Mouse (Mus musculus): Measurements from ENCODE around the gene Fli1. TPM values are rescaled to one million over a fixed set of nuclear protein-coding genes. Genes with fewer than 3 reads are reported as not detected.
A peak's percentile ranks its signal among the peaks of the same experiment; 100 is the strongest.

Gene Fli1
- polyA plus RNA-seq, 1 experiment from 2014 or later = 17.6 TPM

DNA sequence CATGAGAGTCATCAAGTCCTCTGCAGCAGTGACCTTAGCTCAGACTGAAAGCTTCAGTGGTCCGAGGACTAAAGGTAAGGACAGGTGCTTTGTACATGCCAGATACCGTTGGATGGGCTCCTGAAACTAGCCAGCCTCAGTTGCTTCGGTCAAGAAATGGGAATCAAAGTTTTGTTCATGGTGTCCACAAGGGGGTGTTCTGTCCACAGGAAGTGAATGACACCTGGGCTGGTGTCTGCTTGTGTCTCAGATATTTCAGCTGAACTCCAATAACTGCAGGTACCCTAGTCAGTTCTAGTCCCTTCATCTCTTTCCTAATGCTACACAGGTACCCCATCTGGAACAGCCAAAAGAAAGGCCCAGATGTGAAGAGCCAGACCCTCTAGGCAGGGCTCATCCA is 86.0 kb downstream of the Fli1 start:
- Histone ChIP-seq H3K27ac (replicated peaks) (no peak overlapping the region), H3K27me3 (ENCODE audit: low read depth, poor library complexity, severe bottlenecking) (no peaks in the 10 kb centered on the region), H3K9me3 (replicated peaks) (no peaks in the 10 kb centered on the region), H3K36me3 (no peaks in the 10 kb centered on the region), H3K4me3 (no peak overlapping the region), H3K4me1 (0 out of 2 replicates have a peak, but pooled peaks cover 12% of the 10 kb centered on the region)
- 75% methylated on average over 3 of the region's 3 CpGs for WGBS
- no peak for DNase-seq (ENCODE audit: low spot score)

DNA sequence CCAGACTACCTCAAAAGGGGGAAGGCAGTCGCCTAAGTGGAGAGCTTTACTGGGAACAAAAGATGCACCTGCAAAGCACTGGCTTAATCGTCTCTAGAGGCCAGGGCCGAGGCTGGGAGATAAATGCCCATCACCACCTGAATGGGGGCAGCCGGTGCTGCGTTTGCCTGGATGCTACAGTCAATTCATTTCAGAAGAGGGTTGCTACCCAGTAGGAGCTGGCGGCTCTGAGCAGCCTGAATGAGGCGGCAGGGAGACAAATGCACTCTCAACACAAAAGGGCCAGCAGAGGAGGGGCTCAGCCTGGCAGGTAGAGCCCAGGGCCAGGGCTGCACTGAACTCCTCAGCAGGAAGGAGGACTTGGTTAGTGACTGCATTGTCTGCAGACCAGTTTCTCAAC is 92.5 kb downstream of the Fli1 start:
- no peak for DNase-seq (ENCODE audit: low spot score)
- H3K27me3 ChIP-seq (ENCODE audit: low read depth, poor library complexity, severe bottlenecking) = no peaks in the 10 kb centered on the region
- 16% methylated on average over 7 of the region's 7 CpGs for WGBS
- peaks cover 23% of the 10 kb centered on the region for H3K4me1 ChIP-seq
- H3K36me3 ChIP-seq = no peaks in the 10 kb centered on the region
- H3K27ac ChIP-seq (replicated peaks) = 0 out of 2 replicates have a peak overlapping the region, but pooled peaks have one; percentile 42
- H3K9me3 ChIP-seq (replicated peaks) = no peaks in the 10 kb centered on the region
- no peak overlapping the region for H3K4me3 ChIP-seq

DNA sequence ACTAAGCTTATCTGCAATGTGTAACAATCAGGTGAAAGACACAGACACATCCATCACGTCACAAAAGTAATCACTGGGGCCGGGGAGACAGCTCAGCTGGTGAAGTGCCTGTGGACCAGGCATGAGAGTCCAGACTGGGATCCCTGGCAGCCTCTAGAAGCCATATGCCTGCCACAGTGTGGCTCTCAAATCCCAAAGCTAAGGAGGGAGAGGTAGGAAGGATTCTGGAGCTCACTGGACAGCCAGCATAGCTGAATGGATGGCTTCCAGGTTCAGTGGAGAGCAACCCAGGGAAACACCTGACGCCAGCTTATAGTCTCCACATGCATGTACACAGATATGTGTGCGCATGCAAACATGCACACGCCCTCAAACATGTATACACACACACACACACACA is 93.9 kb downstream of the Fli1 start:
- H3K9me3 ChIP-seq (replicated peaks) = no peaks in the 10 kb centered on the region
- DNase-seq (ENCODE audit: low spot score) = no peak
- no peaks in the 10 kb centered on the region for H3K36me3 ChIP-seq
- 86% methylated on average over 5 of the region's 5 CpGs for WGBS
- H3K27me3 ChIP-seq (ENCODE audit: low read depth, poor library complexity, severe bottlenecking) = no peaks in the 10 kb centered on the region
- no peak overlapping the region for H3K4me3 ChIP-seq
- H3K27ac ChIP-seq (replicated peaks) = no peak overlapping the region
- peaks cover 23% of the 10 kb centered on the region for H3K4me1 ChIP-seq

DNA sequence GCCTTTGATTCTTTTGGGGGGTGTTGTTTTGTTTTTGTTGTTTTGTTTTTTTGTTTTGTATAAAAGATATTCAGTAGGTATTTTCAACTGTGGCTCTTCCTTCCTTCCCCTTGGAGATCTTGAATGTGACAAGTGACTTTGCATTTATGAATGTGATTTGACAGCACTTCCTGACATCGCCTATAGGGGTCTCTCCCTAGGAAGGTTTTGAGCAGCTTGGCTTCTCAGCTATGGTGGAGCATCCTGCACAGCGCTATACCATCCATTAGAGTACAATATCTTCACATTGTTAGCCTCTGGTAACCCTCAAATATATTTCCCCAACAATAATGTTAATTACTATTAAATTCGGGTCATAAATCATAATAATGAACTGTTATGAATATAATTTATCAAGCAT is 96.9 kb downstream of the Fli1 start:
- Histone ChIP-seq H3K9me3 (replicated peaks) (no peaks in the 10 kb centered on the region), H3K4me1 (peaks cover 16% of the 10 kb centered on the region), H3K27ac (replicated peaks) (no peak overlapping the region), H3K4me3 (no peak overlapping the region), H3K36me3 (no peaks in the 10 kb centered on the region), H3K27me3 (ENCODE audit: low read depth, poor library complexity, severe bottlenecking) (no peaks in the 10 kb centered on the region)
- WGBS = 62% methylated on average over 3 of the region's 3 CpGs
- no peak for DNase-seq (ENCODE audit: low spot score)

DNA sequence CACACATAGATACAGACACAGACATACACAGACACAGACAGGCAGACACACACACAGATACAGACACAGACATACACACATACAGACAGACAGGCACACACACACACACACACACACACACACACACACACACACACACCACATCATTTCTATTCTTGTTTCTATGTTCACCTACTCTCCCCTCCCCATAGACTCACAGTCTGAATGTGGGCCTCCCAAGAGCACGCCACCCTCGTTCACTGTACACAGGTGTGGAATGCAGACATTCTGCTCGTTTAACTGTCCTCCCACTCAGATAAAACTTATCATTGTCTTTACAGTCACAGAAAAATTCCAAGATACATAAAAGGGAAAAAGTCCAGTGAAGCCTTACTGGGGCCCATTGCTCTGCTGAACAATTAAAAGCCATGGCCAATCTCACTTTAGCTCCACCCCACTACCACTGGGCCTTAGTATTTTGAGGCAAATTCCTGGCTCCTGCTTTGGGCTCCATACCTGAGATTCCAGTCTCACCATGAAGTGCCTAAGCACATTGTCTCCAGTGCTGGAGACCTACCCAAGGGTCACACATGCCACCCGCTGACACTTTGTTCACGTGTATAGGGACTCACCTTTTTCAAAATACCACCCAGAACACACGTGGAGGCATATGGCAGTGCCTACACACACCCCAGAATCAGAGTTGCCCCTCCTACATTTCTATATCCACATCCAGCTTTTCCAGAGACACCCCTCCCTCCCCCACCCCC is 98.0 kb downstream of the Fli1 start:
- no peaks in the 10 kb centered on the region for H3K27me3 ChIP-seq (ENCODE audit: low read depth, poor library complexity, severe bottlenecking)
- no peak overlapping the region for H3K27ac ChIP-seq (replicated peaks)
- H3K9me3 ChIP-seq (replicated peaks) = no peaks in the 10 kb centered on the region
- WGBS = 82% methylated on average over 6 of the region's 6 CpGs
- H3K36me3 ChIP-seq = no peaks in the 10 kb centered on the region
- H3K4me3 ChIP-seq = no peak overlapping the region
- H3K4me1 ChIP-seq = peaks cover 6% of the 10 kb centered on the region; the same call in 1 of the 2 replicates
- DNase-seq (ENCODE audit: low spot score) = no peak

DNA sequence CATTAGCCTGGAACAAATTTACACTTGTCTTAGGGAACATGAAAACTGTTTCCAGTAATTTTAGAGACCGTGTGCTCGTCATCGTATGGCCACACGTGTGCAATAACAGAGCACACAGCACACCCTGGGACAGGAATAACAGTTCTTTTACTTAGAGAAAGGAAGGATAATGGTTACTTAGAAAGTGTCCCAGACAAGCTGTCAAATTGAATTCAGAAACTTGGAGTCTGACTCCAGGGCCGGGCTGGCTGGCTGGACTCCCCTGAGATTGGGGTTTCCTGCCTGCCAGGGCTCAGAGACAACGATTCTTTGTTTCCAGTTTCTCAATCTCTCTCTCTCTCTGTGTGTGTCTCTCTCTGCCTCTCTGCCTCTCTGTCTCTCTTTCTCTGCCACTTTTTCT is 98.8 kb downstream of the Fli1 start:
- no peak overlapping the region for H3K4me3 ChIP-seq
- no peaks in the 10 kb centered on the region for H3K9me3 ChIP-seq (replicated peaks)
- 70% methylated on average over 6 of the region's 6 CpGs for WGBS
- no peaks in the 10 kb centered on the region for H3K4me1 ChIP-seq
- no peak overlapping the region for H3K27ac ChIP-seq (replicated peaks)
- H3K36me3 ChIP-seq = no peaks in the 10 kb centered on the region
- DNase-seq (ENCODE audit: low spot score) = no peak
- no peaks in the 10 kb centered on the region for H3K27me3 ChIP-seq (ENCODE audit: low read depth, poor library complexity, severe bottlenecking)

DNA sequence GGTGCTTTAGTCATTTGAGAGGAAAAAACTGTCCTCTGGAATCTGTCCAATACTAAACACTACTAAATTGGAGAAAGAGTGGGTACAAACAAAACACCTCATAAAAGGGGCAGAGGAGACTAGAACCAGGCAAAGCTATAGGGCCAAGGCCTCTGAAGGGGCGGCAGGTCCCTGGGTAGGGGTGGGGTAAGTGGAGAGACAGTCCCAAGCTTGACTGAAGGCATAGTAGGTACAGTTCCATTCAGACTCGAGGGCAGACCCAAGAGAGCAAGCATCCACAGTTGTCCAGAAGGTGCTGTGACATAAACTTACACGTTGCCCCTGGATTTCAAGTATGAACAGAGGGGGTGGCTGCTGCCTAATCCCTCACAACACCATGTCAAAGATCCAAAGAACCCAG is 99.5 kb downstream of the Fli1 start:
- H3K4me3 ChIP-seq = no peak overlapping the region
- H3K4me1 ChIP-seq = no peaks in the 10 kb centered on the region
- H3K9me3 ChIP-seq (replicated peaks) = no peaks in the 10 kb centered on the region
- DNase-seq (ENCODE audit: low spot score) = no peak
- no peak overlapping the region for H3K27ac ChIP-seq (replicated peaks)
- 65% methylated on average over 3 of the region's 3 CpGs for WGBS
- H3K36me3 ChIP-seq = no peaks in the 10 kb centered on the region
- H3K27me3 ChIP-seq (ENCODE audit: low read depth, poor library complexity, severe bottlenecking) = no peaks in the 10 kb centered on the region

DNA sequence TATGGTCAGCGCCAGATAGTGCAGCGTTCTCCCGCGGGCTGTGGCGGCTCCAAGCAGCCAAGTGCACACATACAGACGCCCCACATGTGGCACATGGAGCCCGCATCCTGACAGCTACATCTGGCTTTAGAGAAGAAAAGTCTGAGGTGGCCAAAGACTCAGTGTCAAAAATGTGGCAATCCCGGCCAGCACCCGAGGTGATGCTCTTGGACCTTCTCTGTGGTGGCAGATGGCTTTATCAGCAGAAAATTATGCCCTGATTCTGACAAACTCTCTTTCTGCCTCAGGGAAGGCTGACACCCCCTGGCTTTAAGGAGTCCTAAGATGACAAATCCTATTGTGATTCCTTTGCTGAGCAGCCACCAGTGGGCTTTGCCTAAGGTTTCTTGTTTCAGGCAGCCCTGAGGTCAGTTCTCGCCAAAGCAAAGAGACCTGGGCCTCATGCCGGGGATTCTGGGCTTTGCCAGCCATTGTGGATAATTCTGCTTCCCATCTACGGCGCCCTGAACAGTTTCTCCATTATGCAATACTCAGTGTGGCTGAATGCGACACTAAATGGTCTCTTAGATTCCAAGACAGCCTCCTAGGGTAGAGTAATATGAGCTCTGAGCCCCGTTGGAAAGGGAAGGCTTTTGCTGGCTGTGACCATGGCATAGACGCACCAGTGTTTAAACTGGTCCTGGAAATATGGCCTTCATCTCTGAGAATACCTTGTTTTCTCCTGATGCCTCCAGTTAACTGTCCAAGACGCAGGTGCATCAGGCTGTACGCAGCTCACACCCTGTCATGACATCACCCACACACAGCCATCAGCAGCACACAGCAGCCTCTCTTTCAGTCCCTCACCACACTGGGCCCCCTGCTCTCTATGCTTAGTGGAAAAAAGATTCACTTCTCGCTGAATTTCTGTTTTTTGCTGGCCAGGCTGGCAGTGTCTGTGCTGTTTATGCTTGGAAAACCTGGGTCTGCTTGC is 108.1 kb downstream of the Fli1 start:
- WGBS = 73% methylated on average over 19 of the region's 19 CpGs
- DNase-seq (ENCODE audit: low spot score) = peak; percentile 20
- Histone ChIP-seq H3K4me3 (no peak overlapping the region), H3K4me1 (peaks cover 14% of the 10 kb centered on the region), H3K27ac (replicated peaks) (0 out of 2 replicates have a peak overlapping the region, but pooled peaks have one; percentile 28), H3K36me3 (no peaks in the 10 kb centered on the region), H3K9me3 (replicated peaks) (no peaks in the 10 kb centered on the region), H3K27me3 (ENCODE audit: low read depth, poor library complexity, severe bottlenecking) (no peaks in the 10 kb centered on the region)

DNA sequence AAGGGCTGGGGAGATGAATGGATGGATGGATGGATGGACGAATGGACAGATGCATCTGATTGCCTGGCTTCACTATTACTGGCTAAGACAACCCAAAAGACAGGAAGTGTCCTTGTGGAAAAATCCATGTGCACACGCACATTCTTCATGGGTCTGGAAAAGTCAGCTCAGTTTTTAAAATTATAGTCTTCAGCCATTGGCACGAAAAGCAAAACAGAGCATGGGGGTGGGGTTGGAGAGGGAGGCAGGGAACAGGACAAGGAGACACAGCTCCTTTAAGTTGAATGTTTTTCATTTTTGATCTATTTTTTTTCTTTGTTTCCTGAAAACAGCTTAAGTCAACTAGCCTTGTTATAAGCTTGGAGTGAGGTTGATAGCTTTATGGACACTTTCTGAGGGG is 111.6 kb downstream of the Fli1 start:
- no peak overlapping the region for H3K27ac ChIP-seq (replicated peaks)
- H3K36me3 ChIP-seq = no peaks in the 10 kb centered on the region
- 90% methylated on average over 3 of the region's 3 CpGs for WGBS
- no peaks in the 10 kb centered on the region for H3K9me3 ChIP-seq (replicated peaks)
- no peaks in the 10 kb centered on the region for H3K27me3 ChIP-seq (ENCODE audit: low read depth, poor library complexity, severe bottlenecking)
- peaks cover 14% of the 10 kb centered on the region for H3K4me1 ChIP-seq
- no peak for DNase-seq (ENCODE audit: low spot score)
- H3K4me3 ChIP-seq = no peak overlapping the region

DNA sequence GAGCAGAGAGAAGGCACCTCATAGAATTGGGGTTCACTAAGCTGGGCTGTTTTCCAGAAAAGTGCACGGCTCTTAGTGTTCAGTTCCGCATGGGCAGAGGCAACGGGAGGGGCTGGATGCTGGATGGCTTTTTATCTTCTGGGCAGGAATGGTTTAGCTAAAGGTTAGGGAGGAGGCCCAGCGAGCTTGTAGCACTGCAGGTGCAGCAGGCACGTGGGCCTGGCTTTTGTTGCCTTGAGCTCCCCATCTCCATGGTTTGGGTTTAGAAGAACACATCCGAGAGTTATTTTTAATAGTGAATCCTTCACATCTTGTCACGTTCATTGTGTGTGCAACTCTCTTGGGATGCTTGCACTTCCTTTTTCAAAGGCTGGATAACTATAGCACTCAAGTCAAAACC is 117.3 kb downstream of the Fli1 start:
- no peak overlapping the region for H3K4me3 ChIP-seq
- WGBS = 81% methylated on average over 7 of the region's 7 CpGs
- no peak overlapping the region for H3K27ac ChIP-seq (replicated peaks)
- DNase-seq (ENCODE audit: low spot score) = no peak
- H3K4me1 ChIP-seq = no peaks in the 10 kb centered on the region
- no peaks in the 10 kb centered on the region for H3K36me3 ChIP-seq
- H3K27me3 ChIP-seq (ENCODE audit: low read depth, poor library complexity, severe bottlenecking) = no peaks in the 10 kb centered on the region
- H3K9me3 ChIP-seq (replicated peaks) = no peaks in the 10 kb centered on the region

DNA sequence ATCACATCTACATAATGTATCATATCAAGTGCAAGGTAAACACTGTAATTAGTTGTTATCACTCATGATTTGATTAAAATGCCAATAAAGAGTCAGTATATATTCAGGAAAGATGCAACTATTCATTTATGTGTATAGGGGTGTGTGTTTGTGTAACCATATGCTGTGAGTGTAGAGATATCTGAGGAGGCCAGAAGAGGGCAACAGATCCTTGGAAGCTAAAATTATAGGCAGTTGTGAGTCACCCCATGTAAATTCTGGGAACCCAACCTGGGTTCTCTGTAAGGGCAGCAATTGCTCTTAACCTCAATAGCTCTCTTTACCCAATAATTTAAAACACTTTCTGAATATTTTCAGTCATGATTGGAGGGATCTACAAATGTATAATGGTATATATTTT is 122.0 kb downstream of the Fli1 start:
- no peaks in the 10 kb centered on the region for H3K36me3 ChIP-seq
- DNase-seq (ENCODE audit: low spot score) = no peak
- peaks cover 9% of the 10 kb centered on the region for H3K4me1 ChIP-seq
- no peak overlapping the region for H3K27ac ChIP-seq (replicated peaks)
- H3K4me3 ChIP-seq = no peak overlapping the region
- no peaks in the 10 kb centered on the region for H3K27me3 ChIP-seq (ENCODE audit: low read depth, poor library complexity, severe bottlenecking)
- no peaks in the 10 kb centered on the region for H3K9me3 ChIP-seq (replicated peaks)

DNA sequence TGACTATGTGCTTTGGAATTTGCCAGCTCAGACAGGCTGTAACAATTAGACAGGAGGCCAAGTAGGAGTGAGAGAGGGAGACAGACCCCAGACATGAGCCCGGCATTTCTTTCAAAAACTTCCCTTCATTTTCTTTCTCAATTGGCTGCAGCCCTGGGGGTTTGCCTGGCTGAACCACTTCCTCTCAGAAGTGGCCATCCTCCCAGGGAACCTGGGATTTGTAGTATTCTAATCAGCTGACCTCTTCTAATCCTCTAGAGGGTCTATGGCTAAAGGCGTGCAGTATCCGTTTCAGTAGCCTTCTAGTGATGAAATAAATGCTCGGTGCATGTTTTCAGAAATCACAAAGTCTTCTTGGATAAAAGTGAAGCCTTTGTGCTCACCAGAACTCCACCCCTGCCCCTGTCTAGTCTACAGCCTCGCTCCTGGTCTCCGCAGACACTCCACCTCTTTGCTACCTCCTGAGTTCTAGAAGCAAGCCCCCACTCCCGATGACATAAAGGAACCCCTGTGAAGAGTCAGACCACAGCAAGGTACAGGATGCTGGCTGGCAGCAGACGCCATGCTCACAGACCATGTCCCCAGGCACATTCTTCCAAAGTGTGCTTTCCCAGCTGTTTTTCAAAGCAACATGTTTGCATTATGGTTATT is 125.1 kb downstream of the Fli1 start:
- Histone ChIP-seq H3K4me3 (no peak overlapping the region), H3K27me3 (ENCODE audit: low read depth, poor library complexity, severe bottlenecking) (peaks cover 6% of the 10 kb centered on the region)
- DNase-seq (ENCODE audit: low spot score) = no peak

More for the DNA sequence above, 125.1 kb downstream of the Fli1 start:
- no peaks in the 10 kb centered on the region for H3K9me3 ChIP-seq (replicated peaks)
- H3K27ac ChIP-seq (replicated peaks) = no peak overlapping the region
- WGBS = 38% methylated on average over 8 of the region's 8 CpGs
- no peaks in the 10 kb centered on the region for H3K36me3 ChIP-seq
- H3K4me1 ChIP-seq = peaks cover 17% of the 10 kb centered on the region
